Mouse (Mus musculus) G1E (cell line): ENCODE results near the gene Ppme1. TPM values are rescaled to one million over a fixed set of nuclear protein-coding genes. Genes with fewer than 3 reads are reported as not detected.

Experiments
- ATAC-seq: 2 replicates; pipeline ENCODE4 v1.8.0; 2016; ENCODE audit warnings: mild to moderate bottlenecking; ENCODE audit not compliant: insufficient number of reproducible peaks, poor library complexity, low FRiP score, severe bottlenecking; ENCODE audit errors: extremely low read depth
- DNase-seq: peaks from one replicate; pipeline ENCODE4 v3.0.0; 2012; ENCODE audit warnings: low spot score
- H3K27me3 ChIP-seq: 2 replicates; pipeline ENCODE4 v1.6.1; 2012; ENCODE audit warnings: mild to moderate bottlenecking, low read length, inconsistent platforms; ENCODE audit not compliant: insufficient read depth
- H3K36me3 ChIP-seq: replicated peaks from 2 replicates; pipeline ENCODE3; 2012; ENCODE audit warnings: mild to moderate bottlenecking, inconsistent platforms
- H3K4me1 ChIP-seq: 2 replicates; pipeline ENCODE4 v1.6.1; 2012; ENCODE audit warnings: low read depth, low read length, inconsistent platforms, mixed read lengths; ENCODE audit not compliant: insufficient read depth
- H3K4me3 ChIP-seq: 2 replicates; pipeline ENCODE4 v1.5.1; 2012; ENCODE audit warnings: low read depth, mild to moderate bottlenecking, inconsistent platforms, low read length, moderate library complexity, mixed read lengths
- H3K9me3 ChIP-seq: replicated peaks from 2 replicates; pipeline ENCODE4 v1.6.1; 2012; ENCODE audit warnings: inconsistent platforms
- CTCF ChIP-seq: IDR thresholded peaks from 2 replicates; pipeline ENCODE4 v1.5.1; 2012; ENCODE audit warnings: low read depth, low read length, inconsistent platforms, mixed read lengths
- GATA1 ChIP-seq: IDR thresholded peaks from 2 replicates; pipeline ENCODE4 v1.6.1; 2012; ENCODE audit warnings: borderline replicate concordance, low read length, inconsistent platforms, mixed read lengths
- GATA2 ChIP-seq: IDR thresholded peaks from 2 replicates; pipeline ENCODE4 v1.6.1; 2012; ENCODE audit warnings: low read depth, low read length, inconsistent platforms, borderline replicate concordance
- POLR2AphosphoS5 ChIP-seq: IDR thresholded peaks from 2 replicates; pipeline ENCODE4 v1.6.1; 2012; ENCODE audit warnings: low read depth, low read length, inconsistent platforms; ENCODE audit not compliant: insufficient replicate concordance
- TAL1 ChIP-seq: conservative IDR thresholded peaks from 2 replicates; pipeline ENCODE4 v1.6.1; 2012; ENCODE audit warnings: low read depth, low read length, inconsistent platforms, mixed read lengths
- polyA plus RNA-seq: library from polyadenylated mRNA; stranded (reverse); fragments of >175 nt; gene quantifications from 2 replicates; pipeline ENCODE4 v1.2.3, GENCODE M21; 2012
- total RNA-seq, 2 experiments: library from RNA; stranded (forward) in 1 of 2; stranded (reverse) in 1 of 2; fragments of 200-1000 nt in 1 of 2; fragments of >200 nt in 1 of 2; fragmentation: Nextera tagmentation in 1 of 2; gene quantifications; 2 replicates each; pipeline ENCODE4 v1.2.3; 2014 to 2017

Gene Ppme1
- total and polyA plus RNA-seq, 3 experiments: 57.8 to 87.0 (median 61.1) TPM

- TF ChIP-seq GATA1 (no peak), CTCF (no peak), TAL1 (no peak), GATA2 (no peak), POLR2AphosphoS5 (no peak)
- Histone ChIP-seq H3K4me1 (no peaks in the 10 kb centered on the region), H3K27me3 (no peaks in the 10 kb centered on the region), H3K4me3 (no peak overlapping the region), H3K9me3 (no peaks in the 10 kb centered on the region), H3K36me3 (peaks cover 81% of the 10 kb centered on the region)
- ATAC-seq: no peak
- no peak for DNase-seq
Observed at GRCm38 (mm10) chr7:100399231-100399913, 27.3 kb upstream of the Ppme1 start.

DNA sequence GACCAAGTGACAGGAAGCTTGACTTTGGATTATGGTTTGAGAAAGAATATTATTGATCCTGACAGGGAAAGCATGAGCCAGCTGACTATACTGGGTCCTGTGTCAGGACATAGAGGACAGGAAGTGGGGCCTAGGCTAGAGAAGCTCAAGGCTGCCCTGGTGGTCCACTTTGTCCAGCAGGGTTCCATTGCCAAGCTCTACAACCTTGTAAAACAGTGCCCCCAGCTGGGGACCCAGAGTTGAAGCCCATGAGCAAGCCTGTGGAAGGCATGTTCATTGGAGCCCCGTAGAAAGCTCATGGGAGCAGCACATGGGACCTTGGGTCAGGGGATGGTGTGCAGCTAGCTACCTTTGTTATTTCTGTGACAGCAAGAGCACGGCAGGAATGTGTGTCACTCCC lies 20.2 kb upstream of the Ppme1 start:
- H3K4me1 ChIP-seq: no peaks in the 10 kb centered on the region
- no peak for TF ChIP-seq CTCF
- no peak for TF ChIP-seq TAL1
- no peak for TF ChIP-seq GATA2
- TF ChIP-seq GATA1: no peak
- TF ChIP-seq POLR2AphosphoS5: no peak
- no peaks in the 10 kb centered on the region for H3K9me3 ChIP-seq
- H3K36me3 ChIP-seq: peaks cover 90% of the 10 kb centered on the region
- no peaks in the 10 kb centered on the region for H3K27me3 ChIP-seq
- DNase-seq (no peak), ATAC-seq (no peak)
- H3K4me3 ChIP-seq: no peak overlapping the region

- ATAC-seq: no peak
- H3K36me3 ChIP-seq: peaks cover 78% of the 10 kb centered on the region
- no peak for TF ChIP-seq GATA1
- no peak for TF ChIP-seq TAL1
- TF ChIP-seq POLR2AphosphoS5: no peak
- TF ChIP-seq CTCF: no peak
- TF ChIP-seq GATA2: no peak
Observed at GRCm38 (mm10) chr7:100390166-100390565, 18.1 kb upstream of the Ppme1 start.

DNA sequence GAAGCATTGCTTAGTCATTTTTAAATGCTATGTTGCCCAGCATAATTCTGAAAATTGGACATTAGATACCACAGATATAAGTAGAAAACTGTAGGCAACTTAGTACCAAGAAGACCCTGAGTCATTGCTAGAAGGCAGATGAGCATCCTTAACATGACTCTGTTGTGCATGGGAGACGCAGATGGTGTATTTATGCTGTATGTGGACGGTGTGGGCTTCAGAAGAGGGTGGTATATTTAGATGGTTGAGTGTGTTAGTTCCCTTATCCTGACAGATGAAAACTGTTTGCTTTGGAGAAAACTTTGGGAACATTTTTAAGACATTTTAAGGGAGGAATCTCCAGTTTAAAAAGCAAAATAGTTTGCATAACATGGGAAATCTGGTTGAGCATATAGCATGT lies 16.1 kb upstream of the Ppme1 start:
- no peaks in the 10 kb centered on the region for H3K27me3 ChIP-seq
- DNase-seq: no peak
- ATAC-seq: no peak
- H3K36me3 ChIP-seq: peaks cover 77% of the 10 kb centered on the region
- H3K9me3 ChIP-seq: no peaks in the 10 kb centered on the region
- H3K4me3 ChIP-seq: no peak overlapping the region
- 0 out of 2 replicates have a peak, but pooled peaks cover 2% of the 10 kb centered on the region for H3K4me1 ChIP-seq
- no peak for TF ChIP-seq CTCF
- no peak for TF ChIP-seq GATA1
- TF ChIP-seq TAL1: no peak
- TF ChIP-seq POLR2AphosphoS5: no peak
- no peak for TF ChIP-seq GATA2

More at GRCm38 (mm10) chr7:100390166-100390565, 18.1 kb upstream of the Ppme1 start:
- no peak for DNase-seq
- H3K27me3 ChIP-seq: no peaks in the 10 kb centered on the region
- no peaks in the 10 kb centered on the region for H3K9me3 ChIP-seq
- H3K4me3 ChIP-seq: no peak overlapping the region
- 0 out of 2 replicates have a peak, but pooled peaks cover 2% of the 10 kb centered on the region for H3K4me1 ChIP-seq

- no peak overlapping the region for H3K4me3 ChIP-seq
- no peak for ATAC-seq
- no peaks in the 10 kb centered on the region for H3K9me3 ChIP-seq
- H3K27me3 ChIP-seq: no peaks in the 10 kb centered on the region
- DNase-seq: no peak
- 0 out of 2 replicates have a peak, but pooled peaks cover 2% of the 10 kb centered on the region for H3K4me1 ChIP-seq
- H3K36me3 ChIP-seq: peaks cover 74% of the 10 kb centered on the region
- no peak for TF ChIP-seq POLR2AphosphoS5
- TF ChIP-seq TAL1: no peak
- no peak for TF ChIP-seq CTCF
- TF ChIP-seq GATA1: no peak
- TF ChIP-seq GATA2: no peak
Observed at GRCm38 (mm10) chr7:100383207-100383606, 11.1 kb upstream of the Ppme1 start.

DNA sequence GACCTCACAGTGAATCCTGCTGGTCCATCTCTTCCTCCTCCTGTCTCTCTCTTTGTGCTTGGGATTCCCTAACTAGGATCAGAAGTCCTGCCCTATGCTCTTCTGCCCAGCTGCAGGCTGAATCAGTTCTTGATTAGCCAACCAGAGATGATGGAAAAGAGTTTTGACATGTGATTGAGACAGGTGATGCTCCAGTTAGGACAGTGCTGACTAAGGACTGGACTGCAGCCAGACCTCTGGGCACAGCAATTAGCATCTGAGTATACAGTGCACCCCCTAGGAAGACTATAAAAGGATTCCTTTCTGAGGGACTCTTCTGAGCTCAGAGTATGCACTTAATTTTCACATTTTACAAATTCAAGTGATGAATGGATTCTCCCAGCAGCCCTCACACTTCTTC lies 9.1 kb upstream of the Ppme1 start:
- no peak for DNase-seq
- no peak for ATAC-seq
- no peaks in the 10 kb centered on the region for H3K27me3 ChIP-seq
- TF ChIP-seq POLR2AphosphoS5: no peak
- no peak for TF ChIP-seq GATA2
- TF ChIP-seq CTCF: no peak
- TF ChIP-seq GATA1: no peak
- TF ChIP-seq TAL1: no peak
- H3K4me3 ChIP-seq: no peak overlapping the region
- H3K36me3 ChIP-seq: peaks cover 75% of the 10 kb centered on the region
- 0 out of 2 replicates have a peak, but pooled peaks cover under 1% of the 10 kb centered on the region for H3K4me1 ChIP-seq
- no peaks in the 10 kb centered on the region for H3K9me3 ChIP-seq
